In genomic region chr4:45820074-45820830, GRCm38 (mm10) we compare ENCODE assay signal across 8 mouse cellular contexts. TPM values are rescaled to one million over a fixed set of nuclear protein-coding genes. Genes with fewer than 3 reads are reported as not detected.
DNase-seq lines count a peak whose midpoint lies in the region; ATAC-seq and TF ChIP-seq lines count a peak whose summit lies in the region.

No protein-coding gene starts in this region.

- intact Hi-C loops in heart, adult 2 months (cut with DNase I): no loop called here

- no peak for TF ChIP-seq POLR2A in heart, adult 2 months (IDR thresholded peaks at IDR 0.05; ENCODE audit: insufficient read depth, low read depth, low read length)

- no peaks in the 10 kb centered on the region for H3K79me2 ChIP-seq in heart, adult 2 months (replicated peaks; ENCODE audit: control insufficient read depth, insufficient read depth, low read length)

- WGBS in heart, adult 2 months: 22% methylated on average over 8 of the region's 8 CpGs
- WGBS in kidney, embryonic 14.5 days: 43% methylated on average over 8 of the region's 8 CpGs
- 31% methylated on average over 8 of the region's 8 CpGs for WGBS in liver, embryonic 14.5 days (ENCODE audit: insufficient replicate concordance)
- 39% methylated on average over 8 of the region's 8 CpGs for WGBS in neural tube, embryonic 15.5 days

- peak; percentile 56 for DNase-seq in urinary bladder, postnatal 14 days (ENCODE audit: low spot score)
- DNase-seq in urinary bladder, adult 2 months (ENCODE audit: low spot score): no peak
- DNase-seq in embryo, embryonic 11 days: peak; percentile 72
- peak; percentile 39 to 53 for DNase-seq in heart, adult 2 months
- no peak for DNase-seq in liver, embryonic 14.5 days (ENCODE audit: low read depth in 3 of 3, low spot score in 3 of 3)
- peak; percentile 65 for DNase-seq in thymus, postnatal 0 days (ENCODE audit: low spot score)

- no peak overlapping the region for H3K9ac ChIP-seq in heart, adult 2 months (ENCODE audit: low read depth, low read length)
- no peak overlapping the region for H3K9ac ChIP-seq in kidney, embryonic 14.5 days (ENCODE audit: low read depth, low read length)
- H3K9ac ChIP-seq in liver, embryonic 14.5 days (replicated peaks): no peak overlapping the region
- no peak overlapping the region for H3K9ac ChIP-seq in neural tube, embryonic 15.5 days (replicated peaks)

- H3K36me3 ChIP-seq in heart, adult 2 months (ENCODE audit: control insufficient read depth, insufficient read depth, low read length): no peaks in the 10 kb centered on the region
- H3K36me3 ChIP-seq in kidney, embryonic 14.5 days (ENCODE audit: control insufficient read depth, insufficient read depth, low read length): no peaks in the 10 kb centered on the region
- H3K36me3 ChIP-seq in liver, embryonic 14.5 days (replicated peaks; ENCODE audit: control insufficient read depth, insufficient read depth, low read depth): no peaks in the 10 kb centered on the region
- H3K36me3 ChIP-seq in neural tube, embryonic 15.5 days: no peaks in the 10 kb centered on the region

- peak overlapping the region; percentile 47 for H3K27ac ChIP-seq in heart, adult 2 months
- no peak overlapping the region for H3K27ac ChIP-seq in kidney, embryonic 14.5 days (ENCODE audit: low read depth, low read length)
- H3K27ac ChIP-seq in liver, embryonic 14.5 days: no peak overlapping the region
- H3K27ac ChIP-seq in neural tube, embryonic 15.5 days (replicated peaks): peak overlapping the region; percentile 82

- peak overlapping the region; percentile 61 for H3K4me2 ChIP-seq in kidney, embryonic 14.5 days (replicated peaks; ENCODE audit: low read depth, low read length)
- H3K4me2 ChIP-seq in liver, embryonic 14.5 days (ENCODE audit: low read depth): no peak overlapping the region; the same call in 1 of the 2 replicates
- peak overlapping the region; percentile 60 for H3K4me2 ChIP-seq in neural tube, embryonic 15.5 days

- TF ChIP-seq EP300 in heart, adult 2 months (IDR thresholded peaks at IDR 0.05; ENCODE audit: insufficient read depth, low read depth, low read length): no peak
- TF ChIP-seq EP300 in liver, embryonic 14.5 days (IDR thresholded peaks at IDR 0.05; ENCODE audit: low read depth): no peak

- peak; percentile 81 for TF ChIP-seq CTCF in heart, adult 2 months (IDR thresholded peaks at IDR 0.05)
- peak; percentile 79 for TF ChIP-seq CTCF in liver, embryonic 14.5 days (IDR thresholded peaks at IDR 0.05; ENCODE audit: low read depth)

- H3K9me3 ChIP-seq in kidney, embryonic 14.5 days (ENCODE audit: control insufficient read depth, low read length): no peaks in the 10 kb centered on the region
- H3K9me3 ChIP-seq in liver, embryonic 14.5 days (ENCODE audit: control insufficient read depth, low read length): no peaks in the 10 kb centered on the region
- H3K9me3 ChIP-seq in neural tube, embryonic 15.5 days (replicated peaks): no peaks in the 10 kb centered on the region

- 0 out of 2 replicates have a peak, but pooled peaks cover 2% of the 10 kb centered on the region for H3K27me3 ChIP-seq in heart, adult 2 months (ENCODE audit: control insufficient read depth, insufficient read depth, low read length)
- peaks cover 31% of the 10 kb centered on the region for H3K27me3 ChIP-seq in kidney, embryonic 14.5 days (ENCODE audit: control insufficient read depth, insufficient read depth, low read length)
- H3K27me3 ChIP-seq in liver, embryonic 14.5 days (ENCODE audit: control insufficient read depth, insufficient read depth, low read length): peaks cover 10% of the 10 kb centered on the region
- no peaks in the 10 kb centered on the region for H3K27me3 ChIP-seq in neural tube, embryonic 15.5 days (replicated peaks)

- peaks cover 5% of the 10 kb centered on the region for H3K4me1 ChIP-seq in heart, adult 2 months (ENCODE audit: control insufficient read depth, insufficient read depth, low read length)
- peaks cover 10% of the 10 kb centered on the region for H3K4me1 ChIP-seq in kidney, embryonic 14.5 days (ENCODE audit: control insufficient read depth, insufficient read depth, low read length)
- no peaks in the 10 kb centered on the region for H3K4me1 ChIP-seq in liver, embryonic 14.5 days (replicated peaks; ENCODE audit: control insufficient read depth in 2 of 2, insufficient read depth in 2 of 2, low read length in 1 of 2)
- H3K4me1 ChIP-seq in neural tube, embryonic 15.5 days: peaks cover 74% of the 10 kb centered on the region

- ATAC-seq in kidney, embryonic 14.5 days (ENCODE audit: low FRiP score, low TSS enrichment): no peak
- no peak for ATAC-seq in liver, embryonic 14.5 days (ENCODE audit: insufficient read depth)
- no peak for ATAC-seq in neural tube, embryonic 15.5 days (ENCODE audit: low FRiP score)

- no peak overlapping the region for H3K4me3 ChIP-seq in heart, adult 2 months
- H3K4me3 ChIP-seq in kidney, embryonic 14.5 days (ENCODE audit: low read length): no peak overlapping the region
- H3K4me3 ChIP-seq in liver, embryonic 14.5 days (ENCODE audit: insufficient read depth in 1 of 2, low read depth in 2 of 2, low read length in 2 of 2): no peak overlapping the region
- H3K4me3 ChIP-seq in neural tube, embryonic 15.5 days (replicated peaks): peak overlapping the region; percentile 23

RNA-seq across cellular contexts. Expression of gene Igfbpl1, which starts 6.5 kb away (rescaled TPM):
- 0.03 TPM in 1 of 2 replicates, not detected in the other for polyA plus RNA-seq in urinary bladder, adult 2 months (2012; rRNA removed)
- total RNA-seq in heart, adult 2 months (2021): under 1 TPM; 0.16 to 0.20 TPM
- 1.00 and 1.0 TPM in 2 replicates for polyA plus RNA-seq in heart, adult 2 months (2012; rRNA removed)
- 0.14 TPM in 2 replicates for polyA plus RNA-seq in kidney, embryonic 14.5 days (2014; fragmentation: Nextera tagmentation; extraction: Ambion mirVana)
- 0.03 and 0.69 TPM in 2 replicates for polyA plus RNA-seq in liver, embryonic 14.5 days (2012; rRNA removed)
- polyA plus RNA-seq in liver, embryonic 14.5 days (2014; fragmentation: Nextera tagmentation; extraction: Ambion mirVana): not detected in 2 replicates
- polyA plus RNA-seq in neural tube, embryonic 15.5 days (2015; fragmentation: Nextera tagmentation; extraction: Ambion mirVana): 14.2 and 24.7 TPM in 2 replicates
- not detected in 2 replicates for polyA plus RNA-seq in thymus, postnatal 0 days (2015; fragmentation: Nextera tagmentation; extraction: Ambion mirVana)

RNA-seq across cellular contexts. Expression of gene Aldh1b1, which starts 21.4 kb away (rescaled TPM):
- polyA plus RNA-seq in urinary bladder, adult 2 months (2012; rRNA removed): 22.8 and 28.5 TPM in 2 replicates
- 10 to 100 TPM; 12.3 to 12.7 TPM for total RNA-seq in heart, adult 2 months (2021)
- polyA plus RNA-seq in heart, adult 2 months (2012; rRNA removed): 18.9 and 22.2 TPM in 2 replicates
- polyA plus RNA-seq in kidney, embryonic 14.5 days (2014; fragmentation: Nextera tagmentation; extraction: Ambion mirVana): 2.0 and 2.2 TPM in 2 replicates
- 26.8 and 30.5 TPM in 2 replicates for polyA plus RNA-seq in liver, embryonic 14.5 days (2012; rRNA removed)
- 23.4 and 28.3 TPM in 2 replicates for polyA plus RNA-seq in liver, embryonic 14.5 days (2014; fragmentation: Nextera tagmentation; extraction: Ambion mirVana)
- polyA plus RNA-seq in neural tube, embryonic 15.5 days (2015; fragmentation: Nextera tagmentation; extraction: Ambion mirVana): 18.7 and 36.7 TPM in 2 replicates
- 20.1 and 21.3 TPM in 2 replicates for polyA plus RNA-seq in thymus, postnatal 0 days (2015; fragmentation: Nextera tagmentation; extraction: Ambion mirVana)

RNA-seq across cellular contexts. Expression of gene Stra6l, which starts 28.2 kb away (rescaled TPM):
- 0.39 and 0.57 TPM in 2 replicates for polyA plus RNA-seq in urinary bladder, adult 2 months (2012; rRNA removed)
- not detected for total RNA-seq in heart, adult 2 months (2021)
- 0.06 TPM in 2 replicates for polyA plus RNA-seq in heart, adult 2 months (2012; rRNA removed)
- 0.29 and 0.61 TPM in 2 replicates for polyA plus RNA-seq in kidney, embryonic 14.5 days (2014; fragmentation: Nextera tagmentation; extraction: Ambion mirVana)
- 3.9 and 4.6 TPM in 2 replicates for polyA plus RNA-seq in liver, embryonic 14.5 days (2012; rRNA removed)
- polyA plus RNA-seq in liver, embryonic 14.5 days (2014; fragmentation: Nextera tagmentation; extraction: Ambion mirVana): 4.4 and 4.6 TPM in 2 replicates
- 0.50 and 1.1 TPM in 2 replicates for polyA plus RNA-seq in neural tube, embryonic 15.5 days (2015; fragmentation: Nextera tagmentation; extraction: Ambion mirVana)
- polyA plus RNA-seq in thymus, postnatal 0 days (2015; fragmentation: Nextera tagmentation; extraction: Ambion mirVana): 0.14 and 0.21 TPM in 2 replicates

Comparison
In these comparisons a context has a peak if more than half of its experiments do, and no peak if none do; other contexts are left out.
1. DNase-seq: peak in urinary bladder, postnatal 14 days (single experiment), embryo, embryonic 11 days (single experiment), heart, adult 2 months (2 of 2) and thymus, postnatal 0 days (single experiment); none in urinary bladder, adult 2 months (single experiment) and liver, embryonic 14.5 days (0 of 3).
2. H3K27ac ChIP-seq: peak in heart, adult 2 months (single experiment) and neural tube, embryonic 15.5 days (single experiment); none in kidney, embryonic 14.5 days (single experiment) and liver, embryonic 14.5 days (single experiment).